Mouse (Mus musculus): Measurements from ENCODE around the gene Llgl2.

DNA sequence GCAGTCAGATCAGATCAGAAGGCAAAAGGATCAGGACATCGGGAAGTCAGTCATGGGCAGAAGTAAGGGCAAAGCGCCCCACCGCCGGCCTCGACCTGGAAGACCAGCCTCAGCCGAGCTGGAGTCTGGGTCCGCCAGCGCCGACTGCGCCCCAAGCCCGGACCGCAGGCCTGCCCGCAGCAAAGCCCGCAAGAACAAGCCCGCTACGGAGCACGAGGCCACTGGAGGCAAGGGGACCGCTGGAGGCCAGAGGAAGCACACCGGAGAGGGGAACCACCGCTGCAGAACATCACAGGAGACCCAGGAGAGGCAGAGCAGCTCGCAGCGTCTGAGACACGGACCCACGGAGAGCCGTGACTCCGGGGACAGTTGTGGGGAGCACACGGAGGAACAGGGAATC, 34.5 kb downstream of the Llgl2 start, which contains the start of gene Myo15b:
- TF ChIP-seq CTCF (IDR thresholded peaks at IDR 0.05; ENCODE audit: extremely low read depth, insufficient read length, insufficient replicate concordance, low read depth, low read length) (no peak), POLR2A (IDR thresholded peaks at IDR 0.05; ENCODE audit: low read depth, low read length) (no peak)
